Mouse (Mus musculus) lung, adult 2 months (tissue): ENCODE data around the gene Fetub. TPM values are rescaled to one million over a fixed set of nuclear protein-coding genes. Genes with fewer than 3 reads are reported as not detected.
"Not testable (repeated sequence)": the region's sequence is repeated elsewhere in the genome, so short reads cannot be mapped to it uniquely, and the experiment has no call there.

Experiments used
- DNase-seq: peaks from one replicate; pipeline ENCODE4 v3.0.0; 2022
- H3K4me1 ChIP-seq: fragments of 200-500 bp; 2 replicates; pipeline ENCODE4 v1.6.1; 2011; ENCODE audit warnings: low read length; ENCODE audit not compliant: control insufficient read depth, insufficient read depth
- H3K4me3 ChIP-seq: fragments of 200-500 bp; replicated peaks from 2 replicates; pipeline ENCODE3; 2011; ENCODE audit warnings: low read depth, mild to moderate bottlenecking, control low read depth, low read length; ENCODE audit errors: extremely low read depth
- CTCF ChIP-seq: fragments of 200-500 bp; IDR thresholded peaks from 2 replicates; pipeline ENCODE4 v1.5.1; 2011; ENCODE audit warnings: mild to moderate bottlenecking, low read length, control low read depth; ENCODE audit not compliant: insufficient read depth
- POLR2A ChIP-seq: fragments of 200-500 bp; IDR thresholded peaks from 2 replicates; pipeline ENCODE4 v1.6.1; 2011; ENCODE audit warnings: low read depth, mild to moderate bottlenecking, control low read depth, low read length, borderline replicate concordance; ENCODE audit errors: extremely low read depth
- WGBS: fragments of 180-500 bp; shearing (Covaris S2); methylation state at CpG from one replicate; pipeline ENCODE4 v1.1.7; 2018; 5-methylcytosine and 5-hydroxymethylcytosine counted together
- polyA plus RNA-seq: library from polyadenylated mRNA; depleted of rRNA; stranded (reverse); fragments of >200 nt; gene quantifications from 2 replicates; pipeline ENCODE4 v1.2.3, GENCODE M21; 2012

The Fetub gene
- polyA plus RNA-seq, 1 experiment: 20.9 TPM

DNA sequence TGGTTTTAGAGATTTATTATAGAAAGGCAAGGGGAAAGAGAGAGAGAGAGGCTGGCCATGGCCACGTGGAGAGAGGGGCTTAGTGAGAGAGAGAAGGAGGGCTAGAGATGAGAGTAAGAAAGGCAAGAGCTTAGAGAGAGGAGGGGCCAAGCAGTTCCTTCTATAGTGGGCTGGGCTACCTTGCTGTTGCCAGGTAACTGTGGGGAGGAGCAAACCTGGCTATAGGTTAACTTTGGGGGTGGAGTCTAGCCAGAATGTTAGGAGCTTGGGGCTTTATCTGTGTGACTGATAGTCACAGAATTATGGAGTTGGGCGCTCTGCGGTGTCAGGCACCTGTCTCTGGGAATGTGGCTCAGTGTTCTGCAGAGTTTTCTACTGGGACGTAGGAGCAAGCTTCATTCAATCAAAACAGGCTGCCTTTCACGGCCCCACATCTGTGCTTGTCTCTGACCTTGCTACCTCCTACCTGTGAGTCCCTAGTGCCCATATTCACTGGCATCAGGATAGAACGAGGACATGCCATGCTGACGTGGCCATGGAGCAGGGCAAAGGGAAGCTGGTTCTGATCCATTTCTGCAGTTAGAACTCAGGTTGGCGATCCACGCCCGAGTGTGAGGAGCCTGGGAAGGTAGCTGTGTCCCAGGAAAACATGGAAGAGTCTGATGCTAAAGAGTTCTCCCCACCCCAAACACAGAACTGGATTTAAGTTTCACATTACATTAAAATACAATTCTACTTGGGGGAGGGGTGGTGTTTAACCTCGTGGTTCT lies 13.5 kb downstream of the Fetub start:
- no peak for TF ChIP-seq POLR2A
- TF ChIP-seq CTCF: no peak
- Histone ChIP-seq H3K4me1 (no peaks in the 10 kb centered on the region), H3K4me3 (no peak overlapping the region)
- 82% methylated on average over 11 of the region's 11 CpGs for WGBS
- DNase-seq: no peak

DNA sequence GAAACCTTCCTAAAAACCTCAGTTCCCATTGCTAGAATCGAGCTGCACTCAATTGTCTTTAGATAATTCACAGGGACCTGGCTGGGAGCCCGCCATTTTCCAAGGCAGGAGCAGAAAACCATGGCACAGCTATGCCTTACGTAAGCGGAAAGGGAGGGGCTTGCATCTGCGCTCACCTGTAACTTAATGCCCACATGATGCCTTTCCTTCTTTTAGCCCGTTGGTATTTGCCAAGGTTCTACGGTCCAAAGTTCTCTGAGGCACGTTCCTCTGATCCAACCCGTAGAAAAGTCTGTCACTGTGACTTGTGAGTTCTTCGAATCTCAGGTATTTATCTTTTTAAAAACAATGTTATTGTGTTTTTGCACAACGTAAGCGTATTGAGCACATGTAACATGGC lies 19.5 kb downstream of the Fetub start:
- DNase-seq: no peak
- no peak for TF ChIP-seq CTCF
- TF ChIP-seq POLR2A: no peak
- Histone ChIP-seq H3K4me3 (no peak overlapping the region), H3K4me1 (no peaks in the 10 kb centered on the region)
- WGBS: 86% methylated on average over 12 of the region's 12 CpGs

DNA sequence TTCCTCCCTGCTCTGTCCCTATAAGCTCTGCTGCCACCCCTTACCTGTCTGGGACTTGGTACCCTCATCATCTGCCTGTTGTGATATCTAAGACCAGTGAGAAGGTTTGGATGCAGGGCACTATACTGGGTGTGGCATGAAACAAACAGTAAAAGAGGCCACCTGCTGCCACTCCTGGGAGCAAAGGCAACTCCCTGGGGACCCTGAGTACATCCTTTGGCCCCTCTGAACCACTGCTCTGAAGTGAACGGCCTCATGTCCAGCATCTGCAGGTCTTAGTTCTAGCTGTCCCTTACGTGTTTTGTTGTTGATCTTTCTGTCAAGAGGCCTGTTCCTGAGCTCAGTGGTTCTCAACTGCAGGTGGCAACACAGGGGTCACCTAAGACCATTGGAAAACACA lies 20.4 kb downstream of the Fetub start:
- Histone ChIP-seq H3K4me3 (no peak overlapping the region), H3K4me1 (no peaks in the 10 kb centered on the region)
- 55% methylated on average over 2 of the region's 2 CpGs for WGBS
- TF ChIP-seq CTCF: no peak
- TF ChIP-seq POLR2A: no peak
- no peak for DNase-seq

DNA sequence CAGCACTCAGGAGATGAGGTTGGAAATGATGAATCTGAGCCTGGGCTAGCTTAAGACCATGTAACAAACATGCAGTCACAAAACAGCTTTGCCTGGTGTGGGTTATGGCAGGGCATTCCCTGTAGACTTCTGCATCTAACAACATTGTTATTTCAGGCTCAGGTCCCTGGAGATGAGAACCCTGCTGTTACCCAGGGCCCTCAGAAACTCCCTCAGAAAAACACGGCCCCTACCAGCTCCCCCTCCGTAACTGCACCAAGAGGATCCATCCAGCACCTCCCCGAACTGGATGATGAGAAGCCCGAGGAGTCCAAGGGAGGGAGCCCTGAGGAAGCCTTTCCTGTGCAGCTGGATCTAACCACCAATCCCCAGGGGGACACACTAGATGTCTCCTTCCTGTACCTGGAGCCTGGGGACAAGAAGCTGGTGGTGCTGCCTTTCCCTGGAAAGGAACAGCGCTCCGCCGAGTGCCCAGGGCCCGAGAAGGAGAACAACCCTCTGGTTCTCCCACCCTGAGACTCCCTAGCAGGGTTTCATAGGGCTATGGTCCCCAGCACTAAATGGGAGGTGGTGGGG lies 21.1 kb downstream of the Fetub start:
- Histone ChIP-seq H3K4me1 (no peaks in the 10 kb centered on the region), H3K4me3 (no peak overlapping the region)
- WGBS: 75% methylated on average over 8 of the region's 8 CpGs
- no peak for DNase-seq
- no peak for TF ChIP-seq CTCF
- TF ChIP-seq POLR2A: no peak

DNA sequence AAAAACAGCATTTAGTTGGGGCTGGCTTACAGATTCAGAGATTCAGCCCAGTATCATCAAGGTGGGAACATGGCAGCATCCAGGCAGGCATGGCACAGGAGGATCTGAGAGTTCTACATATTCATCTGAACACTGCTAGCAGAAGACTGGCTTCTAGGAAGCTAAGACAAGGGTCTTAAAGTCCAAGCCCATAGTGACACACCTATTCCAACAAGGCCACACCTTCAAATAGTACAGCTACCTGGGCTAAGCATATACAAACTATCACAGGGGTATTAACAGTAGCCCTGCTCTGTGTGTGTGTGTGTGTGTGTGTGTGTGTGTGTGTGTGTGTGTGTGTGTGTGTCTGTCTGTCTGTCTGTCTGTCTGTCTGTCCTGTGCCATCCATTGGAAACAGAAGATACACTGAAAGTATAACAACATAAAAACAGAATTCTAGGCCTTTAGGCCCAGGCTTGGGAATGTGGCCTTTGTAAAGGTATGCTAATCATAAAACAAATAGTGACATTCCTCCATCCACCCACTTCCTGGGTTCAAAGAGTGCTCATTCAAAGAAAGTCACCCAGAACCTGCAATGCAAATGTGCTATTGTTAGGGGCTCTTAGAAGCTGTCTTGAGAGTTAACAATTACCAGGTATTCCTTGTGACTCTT lies 23.8 kb downstream of the Fetub start:
- not testable (repeated sequence) for DNase-seq, H3K4me3 ChIP-seq, H3K4me1 ChIP-seq

DNA sequence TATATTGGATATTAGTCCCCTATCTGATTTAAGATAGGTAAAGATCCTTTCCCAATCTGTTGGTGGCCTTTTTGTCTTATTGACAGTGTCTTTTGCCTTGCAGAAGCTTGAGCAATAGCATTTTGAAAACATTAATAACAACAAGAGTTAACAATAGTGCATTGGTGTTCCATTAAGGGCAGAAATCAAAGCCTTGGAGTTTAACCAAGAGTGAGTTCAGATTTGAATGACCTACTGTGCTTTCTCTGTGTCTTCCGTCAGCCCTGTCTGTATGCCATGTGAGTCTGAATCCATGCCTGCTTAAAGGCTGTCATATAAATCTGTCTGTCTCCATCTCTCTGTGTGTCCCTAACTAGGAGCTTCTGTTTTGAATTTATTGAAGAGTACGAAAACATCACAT lies 29.2 kb downstream of the Fetub start:
- DNase-seq: no peak
- 88% methylated on average over 2 of the region's 2 CpGs for WGBS
- Histone ChIP-seq H3K4me1 (no peaks in the 10 kb centered on the region), H3K4me3 (no peak overlapping the region)
- TF ChIP-seq POLR2A (no peak), CTCF (no peak)

DNA sequence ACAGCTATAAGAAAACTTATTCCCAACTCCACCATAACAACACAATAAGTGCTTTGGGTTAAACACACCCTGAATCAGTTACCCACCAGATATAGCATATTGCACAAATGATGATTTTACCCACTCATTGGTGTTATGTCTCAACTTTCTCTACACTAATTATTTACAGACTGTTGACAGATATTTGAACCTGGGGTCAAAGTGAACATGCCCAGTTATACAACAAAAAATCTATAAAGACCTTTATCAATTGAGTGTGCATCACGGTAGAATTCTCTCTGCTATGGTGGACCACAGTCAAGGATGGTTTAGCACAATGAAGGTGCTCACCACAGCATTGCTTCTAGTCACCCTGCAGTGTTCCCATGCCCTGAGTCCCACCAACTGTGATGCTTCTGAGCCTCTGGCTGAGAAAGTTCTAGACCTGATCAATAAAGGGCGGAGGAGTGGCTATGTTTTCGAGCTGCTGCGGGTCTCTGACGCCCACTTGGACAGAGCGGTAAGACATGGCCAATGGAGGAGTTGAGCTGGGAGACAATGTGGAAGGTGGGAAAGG lies 32.8 kb downstream of the Fetub start, which contains the start of gene Hrg:
Gene Hrg, plus strand, starts transcription at position 233 of the 556 bp plus-strand sequence.
- H3K4me1 ChIP-seq: no peaks in the 10 kb centered on the region
- WGBS: 92% methylated on average over 6 of the region's 6 CpGs
- no peak within 1 kb of the TSS for H3K4me3 ChIP-seq
- TF ChIP-seq CTCF (no peak), POLR2A (no peak)
- no peak for DNase-seq

DNA sequence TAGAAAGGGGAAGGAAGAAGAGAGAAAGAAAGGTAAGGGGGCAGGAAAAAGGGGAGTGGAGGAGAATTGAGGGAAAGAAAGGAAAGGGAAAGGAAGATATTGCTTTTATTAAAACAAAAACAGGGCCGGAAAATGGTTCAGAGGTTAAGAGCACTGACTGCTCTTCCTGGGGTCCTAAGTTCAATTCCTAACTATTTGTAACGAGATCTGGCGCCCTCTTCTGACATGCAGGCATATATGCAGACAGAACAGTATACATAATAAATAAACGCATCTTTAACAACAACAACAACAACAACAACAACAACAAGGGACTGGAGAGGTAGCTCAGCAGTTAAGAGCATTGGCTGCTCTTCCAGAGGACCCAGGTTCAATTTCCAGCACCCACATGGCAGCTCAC lies 34.9 kb downstream of the Fetub start:
- DNase-seq: no peak
- 33% methylated on average over 4 of the region's 4 CpGs for WGBS
- no peaks in the 10 kb centered on the region for H3K4me1 ChIP-seq
- TF ChIP-seq CTCF: no peak
- no peak for TF ChIP-seq POLR2A
- no peak overlapping the region for H3K4me3 ChIP-seq

DNA sequence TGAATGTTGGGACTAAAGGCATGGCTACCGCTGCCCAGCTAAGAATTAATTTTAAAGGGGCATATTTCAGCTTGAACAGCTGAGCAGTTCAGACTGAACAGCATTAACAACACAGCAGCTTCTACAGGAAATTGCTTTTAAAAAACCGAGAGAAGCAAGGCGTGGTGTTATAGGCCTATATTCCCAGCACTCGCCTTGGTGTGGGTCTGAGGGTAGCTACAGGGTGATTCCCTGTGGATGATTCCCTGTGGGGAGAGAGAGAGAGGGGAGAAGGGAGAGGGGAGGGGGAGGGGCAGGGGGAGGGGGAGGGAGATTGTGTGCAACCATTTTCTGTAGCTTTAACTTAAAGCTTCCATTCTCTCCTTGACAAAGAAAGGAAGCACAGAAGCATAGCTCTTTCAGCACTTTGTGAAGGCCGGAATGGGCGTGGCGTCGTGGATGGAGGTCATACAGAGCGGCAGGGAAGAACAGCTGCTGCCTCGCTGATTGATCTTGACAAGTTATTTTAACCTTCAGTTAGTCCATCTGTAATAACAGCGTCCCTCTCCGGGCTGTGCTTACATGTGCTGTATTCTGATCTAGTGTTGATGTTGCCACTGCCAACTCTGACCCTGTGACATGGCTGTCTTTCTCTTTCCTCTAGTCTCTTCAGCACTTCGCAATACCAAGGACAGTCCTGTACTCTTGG lies 37.4 kb downstream of the Fetub start:
- 45% methylated on average over 13 of the region's 13 CpGs for WGBS
- TF ChIP-seq POLR2A (no peak), CTCF (no peak)
- no peaks in the 10 kb centered on the region for H3K4me1 ChIP-seq
- no peak for DNase-seq
- H3K4me3 ChIP-seq: no peak overlapping the region

DNA sequence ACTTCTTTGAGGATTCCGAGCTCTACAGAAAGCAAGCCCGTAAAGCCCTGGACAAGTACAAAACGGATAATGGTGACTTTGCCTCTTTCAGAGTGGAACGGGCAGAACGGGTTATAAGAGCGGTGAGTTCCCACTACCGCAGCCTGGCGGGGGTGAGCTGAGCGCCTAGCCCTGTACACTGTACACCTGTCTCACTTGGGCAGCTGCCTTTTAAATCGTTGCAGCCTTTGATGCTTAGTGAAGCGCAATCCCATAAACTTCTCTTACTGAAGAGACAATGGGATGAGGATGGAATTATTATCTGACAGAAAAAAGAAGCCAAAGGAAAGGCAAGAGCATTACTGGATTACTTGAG lies 37.9 kb downstream of the Fetub start:
- WGBS: 80% methylated on average over 11 of the region's 11 CpGs

More for the DNA sequence above, 37.9 kb downstream of the Fetub start:
- no peaks in the 10 kb centered on the region for H3K4me1 ChIP-seq
- no peak overlapping the region for H3K4me3 ChIP-seq
- TF ChIP-seq POLR2A (no peak), CTCF (no peak)
- no peak for DNase-seq
